Mouse (Mus musculus): ENCODE measurements around the gene Top2a. TPM values are rescaled to one million over a fixed set of nuclear protein-coding genes. Genes with fewer than 3 reads are reported as not detected.

Top2a gene
- polyA plus RNA-seq, 1 experiment from 2014 or later: 332 TPM

GRCm38 (mm10) chr11:98944897-98945604, 78.9 kb downstream of the Top2a start:
- Histone ChIP-seq H3K27me3 (ENCODE audit: control insufficient read depth, insufficient read depth, low read length) (no peaks in the 10 kb centered on the region), H3K9ac (ENCODE audit: low read depth, low read length) (no peak overlapping the region; the same call in 1 of the 2 replicates), H3K4me2 (replicated peaks; ENCODE audit: low read depth, low read length) (no peak overlapping the region), H3K9me3 (ENCODE audit: control insufficient read depth, low read length) (no peaks in the 10 kb centered on the region), H3K4me3 (ENCODE audit: low read depth, low read length) (no peak overlapping the region), H3K36me3 (ENCODE audit: control insufficient read depth, insufficient read depth, low read length) (no peaks in the 10 kb centered on the region), H3K4me1 (replicated peaks; ENCODE audit: control insufficient read depth, insufficient read depth, low read length) (peaks cover 21% of the 10 kb centered on the region), H3K27ac (ENCODE audit: low read depth, low read length) (no peak overlapping the region; the same call in 1 of the 2 replicates)
- DNase-seq (ENCODE audit: low spot score) (no peak), ATAC-seq (ENCODE audit: low FRiP score) (no peak)
- 37% methylated on average over 11 of the region's 11 CpGs for WGBS

DNA sequence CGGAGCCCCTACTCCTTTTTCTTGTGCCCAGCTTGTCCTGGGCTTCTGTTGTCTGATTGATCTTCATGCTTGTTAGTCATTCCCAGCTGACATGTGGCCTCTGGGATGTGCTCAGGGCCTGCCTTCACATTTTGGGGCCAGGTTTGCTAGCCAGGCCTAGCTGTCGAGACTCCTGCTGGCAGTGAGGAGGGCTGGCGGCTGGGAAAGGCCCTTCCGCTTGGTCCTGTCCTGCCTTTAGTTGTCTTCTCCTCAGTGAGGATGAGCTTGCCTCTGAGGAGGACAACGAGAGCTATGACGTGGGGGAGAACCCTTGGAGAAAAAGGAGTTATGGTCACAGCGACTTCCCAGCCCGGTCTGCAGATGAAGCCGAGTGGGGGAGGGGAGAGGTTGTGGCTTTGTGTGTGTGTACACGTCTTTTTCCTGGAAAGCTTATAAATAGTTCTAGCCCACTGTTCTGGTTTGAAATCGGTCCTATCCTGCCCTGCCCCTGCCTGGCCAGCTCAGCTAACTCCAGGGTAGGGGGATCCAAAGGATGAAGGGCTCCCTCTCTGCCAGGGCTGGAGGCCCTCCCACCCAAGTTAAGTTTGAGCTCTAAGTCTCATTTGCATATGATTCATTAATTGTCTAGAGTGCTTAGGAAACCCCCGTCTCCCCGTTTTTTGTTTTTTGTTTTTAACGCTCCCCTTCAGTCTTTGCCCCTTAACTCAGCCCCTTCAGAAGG, 80.1 kb downstream of the Top2a start:
- H3K4me1 ChIP-seq (replicated peaks; ENCODE audit: control insufficient read depth, insufficient read depth, low read length): peaks cover 31% of the 10 kb centered on the region
- 0 out of 2 replicates have a peak overlapping the region, but pooled peaks have one; percentile 31 for H3K9ac ChIP-seq (ENCODE audit: low read depth, low read length)
- H3K27me3 ChIP-seq (ENCODE audit: control insufficient read depth, insufficient read depth, low read length): no peaks in the 10 kb centered on the region
- WGBS: 28% methylated on average over 14 of the region's 14 CpGs
- H3K4me3 ChIP-seq (ENCODE audit: low read depth, low read length): no peak overlapping the region
- H3K27ac ChIP-seq (ENCODE audit: low read depth, low read length): peak overlapping the region; percentile 42; the same call in 1 of the 2 replicates
- no peaks in the 10 kb centered on the region for H3K36me3 ChIP-seq (ENCODE audit: control insufficient read depth, insufficient read depth, low read length)
- peak; percentile 35 for DNase-seq (ENCODE audit: low spot score)
- H3K9me3 ChIP-seq (ENCODE audit: control insufficient read depth, low read length): no peaks in the 10 kb centered on the region
- H3K4me2 ChIP-seq (replicated peaks; ENCODE audit: low read depth, low read length): no peak overlapping the region
- no peak for ATAC-seq (ENCODE audit: low FRiP score)

Other genes starting within 250 kb of the Top2a start
- 0.92 and 1.4 TPM in 2 replicates for gene Nr1d1, start 248.9 kb downstream of the Top2a start, polyA plus RNA-seq (2014; fragmentation: Nextera tagmentation; extraction: Ambion mirVana)
- 25.0 and 28.0 TPM in 2 replicates for gene Msl1, start 228.7 kb downstream of the Top2a start, polyA plus RNA-seq (2014; fragmentation: Nextera tagmentation; extraction: Ambion mirVana)
- gene Casc3, start 219.3 kb downstream of the Top2a start, polyA plus RNA-seq (2014; fragmentation: Nextera tagmentation; extraction: Ambion mirVana): 44.6 and 49.6 TPM in 2 replicates
- gene Rapgefl1, start 187.4 kb downstream of the Top2a start, polyA plus RNA-seq (2014; fragmentation: Nextera tagmentation; extraction: Ambion mirVana): 2.0 and 2.2 TPM in 2 replicates
- gene Wipf2, start 160.6 kb downstream of the Top2a start, polyA plus RNA-seq (2014; fragmentation: Nextera tagmentation; extraction: Ambion mirVana): 5.1 and 5.4 TPM in 2 replicates
- gene Cdc6, start 116.4 kb downstream of the Top2a start, polyA plus RNA-seq (2014; fragmentation: Nextera tagmentation; extraction: Ambion mirVana): 33.1 and 39.0 TPM in 2 replicates
- 48.3 and 51.2 TPM in 2 replicates for gene Rara, start 96.4 kb downstream of the Top2a start, polyA plus RNA-seq (2014; fragmentation: Nextera tagmentation; extraction: Ambion mirVana)
- gene Gjd3, start 41.2 kb downstream of the Top2a start, polyA plus RNA-seq (2014; fragmentation: Nextera tagmentation; extraction: Ambion mirVana): 0.28 and 0.74 TPM in 2 replicates
- 288 and 295 TPM in 2 replicates for gene Igfbp4, start 17.1 kb upstream of the Top2a start, polyA plus RNA-seq (2014; fragmentation: Nextera tagmentation; extraction: Ambion mirVana)
- gene Tns4, start 65.1 kb upstream of the Top2a start, polyA plus RNA-seq (2014; fragmentation: Nextera tagmentation; extraction: Ambion mirVana): 0.50 and 1.1 TPM in 2 replicates
- 0.17 and 0.31 TPM in 2 replicates for gene Ccr7, start 130.9 kb upstream of the Top2a start, polyA plus RNA-seq (2014; fragmentation: Nextera tagmentation; extraction: Ambion mirVana)
- gene Smarce1, start 206.8 kb upstream of the Top2a start, polyA plus RNA-seq (2014; fragmentation: Nextera tagmentation; extraction: Ambion mirVana): 217 and 219 TPM in 2 replicates
- gene Krt222, start 219.9 kb upstream of the Top2a start, polyA plus RNA-seq (2014; fragmentation: Nextera tagmentation; extraction: Ambion mirVana): 0.67 and 0.80 TPM in 2 replicates